Mouse (Mus musculus) lung, postnatal 0 days (tissue): ENCODE measurements at regions not wholly inside any gene's neighbourhood (a gene's known extent, or its start where the extent isn't known, plus 50 kb on each side); places are given as distances from the start of the nearest gene placed in this dataset.
A peak's percentile ranks its signal among the peaks of the same experiment; 100 is the strongest.

Experiments used
- ATAC-seq: fragments of 200-750 bp; cut with Nextera tagmentation; 2 replicates; pipeline ENCODE4 v1.8.0; 2017; ENCODE audit warnings: moderate library complexity
- DNase-seq: peaks from one replicate; pipeline ENCODE4 v3.0.0-alpha.2; 2016; ENCODE audit warnings: low spot score
- H3K27ac ChIP-seq: fragments of 300-500 bp; sonication (generic); 2 replicates; pipeline ENCODE4 v1.5.1; 2014; ENCODE audit warnings: antibody characterized with exemption, mild to moderate bottlenecking, low read length, mixed read lengths
- H3K27me3 ChIP-seq: fragments of 300-500 bp; sonication (generic); replicated peaks from 2 replicates; pipeline ENCODE4 v1.6.1; 2014; ENCODE audit warnings: low read length, mixed read lengths; ENCODE audit not compliant: insufficient read depth
- H3K36me3 ChIP-seq: fragments of 300-500 bp; sonication (generic); 2 replicates; pipeline ENCODE4 v1.6.1; 2014; ENCODE audit warnings: low read length, mixed read lengths; ENCODE audit not compliant: insufficient read depth
- H3K4me1 ChIP-seq: fragments of 300-500 bp; sonication (generic); 2 replicates; pipeline ENCODE4 v1.6.1; 2014; ENCODE audit warnings: antibody characterized with exemption, low read depth, low read length, mixed read lengths; ENCODE audit not compliant: insufficient read depth
- H3K4me2 ChIP-seq: fragments of 300-500 bp; sonication (generic); replicated peaks from 2 replicates; pipeline ENCODE4 v1.6.1; 2014; ENCODE audit warnings: low read depth, mild to moderate bottlenecking, low read length, moderate library complexity, mixed read lengths
- H3K4me3 ChIP-seq: fragments of 300-500 bp; sonication (generic); 2 replicates; pipeline ENCODE4 v1.5.1; 2014; ENCODE audit warnings: low read depth, low read length
- H3K9ac ChIP-seq: fragments of 300-500 bp; sonication (generic); replicated peaks from 2 replicates; pipeline ENCODE4 v1.6.1; 2014; ENCODE audit warnings: low read depth, mild to moderate bottlenecking
- H3K9me3 ChIP-seq: fragments of 300-500 bp; sonication (generic); 2 replicates; pipeline ENCODE4 v1.6.1; 2016; ENCODE audit warnings: low read length, mixed read lengths
- CTCF ChIP-seq: IDR thresholded peaks from 2 replicates; pipeline ENCODE4 v1.5.1; 2016; ENCODE audit warnings: antibody characterized with exemption, mild to moderate bottlenecking
- EP300 ChIP-seq: IDR thresholded peaks from 2 replicates; pipeline ENCODE4 v1.6.1; 2016; ENCODE audit warnings: antibody characterized with exemption, mild to moderate bottlenecking, control low read depth
- WGBS: fragments of 180-500 bp; shearing (Covaris S2); extraction: QIAGEN DNeasy Blood & Tissue Kit; methylation state at CpG from one replicate; pipeline ENCODE4 v1.1.7; 2014; 5-methylcytosine and 5-hydroxymethylcytosine counted together

GRCm38 (mm10) chr7:35989456-35989855, 186.7 kb upstream of the Zfp507 start:
- no peak overlapping the region for H3K4me3 ChIP-seq
- H3K27ac ChIP-seq: no peak overlapping the region
- ATAC-seq: no peak
- no peak for TF ChIP-seq EP300
- no peak for TF ChIP-seq CTCF
- H3K9ac ChIP-seq: no peak overlapping the region
- H3K4me2 ChIP-seq: no peak overlapping the region
- DNase-seq: no peak
- WGBS: 68% methylated on average over 8 of the region's 8 CpGs
- H3K36me3 ChIP-seq: no peaks in the 10 kb centered on the region
- no peaks in the 10 kb centered on the region for H3K4me1 ChIP-seq
- H3K27me3 ChIP-seq: no peaks in the 10 kb centered on the region
- no peaks in the 10 kb centered on the region for H3K9me3 ChIP-seq

DNA sequence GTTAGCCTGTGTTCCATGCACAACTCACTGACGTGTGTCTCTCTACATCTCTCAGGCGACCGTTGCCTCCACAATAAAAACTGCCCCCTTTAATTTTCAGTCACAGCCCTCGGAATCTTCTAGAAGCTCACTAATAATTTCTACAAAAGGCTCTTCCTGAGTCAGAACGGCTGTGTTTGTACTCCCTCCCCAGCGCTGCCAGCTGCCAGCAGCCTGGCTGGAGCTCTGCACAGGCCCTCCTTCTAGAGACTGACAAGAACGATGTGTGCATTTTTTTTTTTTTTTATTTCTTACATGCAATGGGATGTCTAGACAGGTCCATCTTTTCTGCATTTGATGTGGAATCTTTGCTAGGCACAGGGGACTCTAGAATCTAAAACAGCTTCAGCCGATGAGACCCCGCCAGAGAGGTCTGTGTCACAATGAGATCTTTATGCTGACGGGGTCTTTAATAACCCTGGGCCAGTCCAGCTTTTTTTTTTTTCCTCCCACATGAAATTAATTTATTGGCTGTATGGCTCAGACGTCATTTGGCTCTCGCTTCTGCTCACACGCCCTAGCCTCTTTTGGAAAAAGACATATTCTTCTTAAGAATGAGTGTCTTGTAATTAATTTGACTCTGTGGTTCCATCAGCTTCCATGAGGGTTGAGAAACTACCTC, 185.8 kb upstream of the Zfp507 start:
- no peaks in the 10 kb centered on the region for H3K27me3 ChIP-seq
- H3K27ac ChIP-seq: no peak overlapping the region
- no peaks in the 10 kb centered on the region for H3K36me3 ChIP-seq
- peak; percentile 57 for DNase-seq
- peak; percentile 64 for ATAC-seq
- H3K9ac ChIP-seq: no peak overlapping the region
- no peaks in the 10 kb centered on the region for H3K4me1 ChIP-seq
- H3K4me2 ChIP-seq: no peak overlapping the region
- H3K9me3 ChIP-seq: no peaks in the 10 kb centered on the region
- TF ChIP-seq CTCF (no peak), EP300 (no peak)
- 48% methylated on average over 13 of the region's 13 CpGs for WGBS
- H3K4me3 ChIP-seq: no peak overlapping the region

GRCm38 (mm10) chr7:35977986-35978385, 175.2 kb upstream of the Zfp507 start:
- peak; percentile 60; the same call in 1 of the 2 replicates for ATAC-seq
- H3K27ac ChIP-seq: no peak overlapping the region
- TF ChIP-seq EP300 (no peak), CTCF (no peak)

DNA sequence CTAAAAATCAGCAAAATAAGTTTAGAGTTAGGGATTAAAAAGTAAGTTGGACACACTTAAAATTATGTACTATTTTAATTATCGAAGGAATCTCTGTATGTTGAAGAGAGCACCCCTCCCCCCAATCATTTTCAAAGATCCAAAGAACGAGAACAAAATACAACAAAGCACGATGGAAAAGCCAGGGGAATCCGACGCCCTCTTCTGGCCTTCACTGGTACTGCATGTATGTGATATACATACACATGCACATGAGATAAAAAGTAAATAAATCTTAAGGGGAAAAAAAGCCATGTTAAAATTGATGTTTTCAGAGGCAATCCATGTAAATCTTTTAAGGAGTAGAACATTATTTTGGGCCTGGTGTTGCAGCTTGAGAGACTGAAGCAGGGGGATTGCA, 155.9 kb upstream of the Zfp507 start:
- no peaks in the 10 kb centered on the region for H3K27me3 ChIP-seq
- H3K36me3 ChIP-seq: no peaks in the 10 kb centered on the region
- H3K9ac ChIP-seq: no peak overlapping the region
- no peak overlapping the region for H3K27ac ChIP-seq
- 37% methylated on average over 5 of the region's 5 CpGs for WGBS
- H3K4me3 ChIP-seq: no peak overlapping the region
- H3K9me3 ChIP-seq: no peaks in the 10 kb centered on the region
- no peaks in the 10 kb centered on the region for H3K4me1 ChIP-seq
- no peak for ATAC-seq
- no peak overlapping the region for H3K4me2 ChIP-seq
- DNase-seq: no peak
- TF ChIP-seq EP300 (no peak), CTCF (peak; percentile 56)

More at GRCm38 (mm10) chr7:35977986-35978385, 175.2 kb upstream of the Zfp507 start:
- no peak overlapping the region for H3K9ac ChIP-seq
- no peak overlapping the region for H3K4me2 ChIP-seq
- no peaks in the 10 kb centered on the region for H3K4me1 ChIP-seq
- WGBS: 59% methylated on average over 9 of the region's 9 CpGs
- no peaks in the 10 kb centered on the region for H3K9me3 ChIP-seq
- no peak overlapping the region for H3K4me3 ChIP-seq
- no peak for DNase-seq
- no peaks in the 10 kb centered on the region for H3K36me3 ChIP-seq
- no peaks in the 10 kb centered on the region for H3K27me3 ChIP-seq

DNA sequence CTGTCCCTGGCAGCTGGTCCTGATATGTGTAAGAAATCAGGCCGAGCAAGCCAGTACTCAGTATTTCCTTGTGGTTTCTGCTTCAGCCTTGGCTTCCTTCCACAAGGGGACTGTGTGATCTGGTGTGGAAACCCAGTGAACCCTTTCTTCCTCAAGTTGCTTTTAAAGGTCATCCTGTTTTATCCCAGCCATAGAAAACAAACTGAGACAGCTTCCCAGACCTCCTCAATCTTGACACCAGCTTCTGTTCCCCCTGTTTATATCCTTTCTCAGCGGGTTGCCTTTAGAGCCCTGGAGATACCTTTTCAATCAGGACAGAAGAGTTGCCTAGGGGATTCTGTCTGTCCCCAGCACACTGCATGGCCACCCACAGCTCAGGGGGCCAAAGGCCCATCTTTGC, 155.2 kb upstream of the Zfp507 start:
- Histone ChIP-seq H3K9ac (no peak overlapping the region), H3K27me3 (no peaks in the 10 kb centered on the region), H3K4me2 (no peak overlapping the region), H3K4me3 (no peak overlapping the region), H3K36me3 (no peaks in the 10 kb centered on the region), H3K27ac (no peak overlapping the region), H3K4me1 (no peaks in the 10 kb centered on the region), H3K9me3 (no peaks in the 10 kb centered on the region)
- TF ChIP-seq CTCF (no peak), EP300 (no peak)
- 32% methylated on average over 2 of the region's 2 CpGs for WGBS
- no peak for ATAC-seq
- peak; percentile 26 for DNase-seq

GRCm38 (mm10) chr7:35948794-35949193, 146.0 kb upstream of the Zfp507 start:
- peak overlapping the region; percentile 8; the same call in 1 of the 2 replicates for H3K4me2 ChIP-seq
- peak overlapping the region; percentile 33; the same call in 1 of the 2 replicates for H3K27ac ChIP-seq
- DNase-seq: peak; percentile 52

More at GRCm38 (mm10) chr7:35948794-35949193, 146.0 kb upstream of the Zfp507 start:
- no peaks in the 10 kb centered on the region for H3K27me3 ChIP-seq
- ATAC-seq: peak; percentile 57; the same call in 1 of the 2 replicates
- TF ChIP-seq CTCF (no peak), EP300 (no peak)
- H3K36me3 ChIP-seq: no peaks in the 10 kb centered on the region
- no peak overlapping the region for H3K9ac ChIP-seq
- H3K4me3 ChIP-seq: no peak overlapping the region
- WGBS: 18% methylated on average over 6 of the region's 6 CpGs
- no peaks in the 10 kb centered on the region for H3K9me3 ChIP-seq
- no peaks in the 10 kb centered on the region for H3K4me1 ChIP-seq
